Comparison of ENCODE assay signal across 8 mouse cellular contexts in the genomic region with DNA sequence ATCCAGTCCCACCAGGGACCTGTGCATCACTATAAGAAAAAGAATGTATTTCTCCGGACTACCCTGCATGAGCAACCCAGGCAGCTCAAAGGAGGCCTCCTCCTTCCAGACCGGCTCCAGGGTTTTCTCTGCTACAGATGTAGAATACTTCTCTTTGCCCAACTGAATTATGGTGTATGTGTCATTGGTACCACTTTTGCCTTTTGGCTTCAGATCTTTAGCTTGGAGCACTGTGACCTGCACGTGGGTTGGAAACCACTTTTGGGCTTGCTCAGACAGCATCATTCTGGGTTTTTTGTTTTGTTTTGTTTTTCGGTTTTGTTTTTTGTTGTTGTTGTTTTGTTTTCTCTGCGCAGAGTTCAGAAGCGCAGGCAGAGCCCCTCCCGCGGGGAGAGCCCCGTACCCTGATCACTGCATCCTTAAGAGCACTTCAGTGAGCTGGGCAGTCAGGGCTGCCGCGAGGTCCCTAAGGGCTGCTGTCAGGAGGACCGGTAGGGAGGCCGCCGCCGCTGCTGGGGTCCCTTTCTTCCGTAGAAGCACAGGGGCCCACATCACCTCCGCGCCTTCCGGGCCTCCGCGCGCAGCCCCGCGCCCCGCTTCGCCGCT. TPM values are rescaled to one million over a fixed set of nuclear protein-coding genes. Genes with fewer than 3 reads are reported as not detected.
A peak's percentile ranks its signal among the peaks of the same experiment; 100 is the strongest.
DNase-seq lines count a peak whose midpoint lies in the region; ATAC-seq lines count a peak whose summit lies in the region.

No protein-coding gene starts in this region.

- no peaks in the 10 kb centered on the region for H3K9me3 ChIP-seq in limb, embryonic 15.5 days
- H3K9me3 ChIP-seq in neural tube, embryonic 14.5 days (ENCODE audit: control insufficient read depth, low read length): no peaks in the 10 kb centered on the region

- peak overlapping the region; percentile 80 for H3K9ac ChIP-seq in limb, embryonic 15.5 days
- peak overlapping the region; percentile 88 for H3K9ac ChIP-seq in neural tube, embryonic 14.5 days (replicated peaks; ENCODE audit: low read depth, low read length)

- H3K4me2 ChIP-seq in limb, embryonic 15.5 days: peak overlapping the region; percentile 54
- peak overlapping the region; percentile 76 for H3K4me2 ChIP-seq in neural tube, embryonic 14.5 days (ENCODE audit: low read depth, low read length)

- peak overlapping the region; percentile 91 for H3K27ac ChIP-seq in limb, embryonic 15.5 days
- H3K27ac ChIP-seq in neural tube, embryonic 14.5 days (ENCODE audit: low read depth, low read length): peak overlapping the region; percentile 86

- no peaks in the 10 kb centered on the region for H3K36me3 ChIP-seq in limb, embryonic 15.5 days
- no peaks in the 10 kb centered on the region for H3K36me3 ChIP-seq in neural tube, embryonic 14.5 days (ENCODE audit: control insufficient read depth, insufficient read depth, low read length)

- peak; percentile 61 for ATAC-seq in limb, embryonic 15.5 days (ENCODE audit: insufficient number of reproducible peaks, low FRiP score, low TSS enrichment, low read depth)
- ATAC-seq in neural tube, embryonic 14.5 days (ENCODE audit: low read depth): peak; percentile 86

- peak overlapping the region; percentile 80 for H3K4me3 ChIP-seq in limb, embryonic 15.5 days
- H3K4me3 ChIP-seq in neural tube, embryonic 14.5 days (ENCODE audit: low read depth, low read length): peak overlapping the region; percentile 76

- no peaks in the 10 kb centered on the region for H3K27me3 ChIP-seq in limb, embryonic 15.5 days
- no peaks in the 10 kb centered on the region; the same call in 1 of the 2 replicates for H3K27me3 ChIP-seq in neural tube, embryonic 14.5 days (ENCODE audit: control insufficient read depth, insufficient read depth, low read length)

- peak; percentile 5 for DNase-seq in right cerebral cortex, postnatal 4 days
- no peak for DNase-seq in right cerebral cortex, adult 18-20 months
- peak; percentile 25 for DNase-seq in c-Kit-positive CD71-positive TER-119-positive erythroid progenitor cells, embryonic 14.5 days (ENCODE audit: low spot score)
- peak; percentile 10 for DNase-seq in heart, postnatal 4 days
- no peak for DNase-seq in gastrocnemius, postnatal 10 days
- no peak for DNase-seq in Muller cell, postnatal 12 days (ENCODE audit: inconsistent ontology term)

- H3K4me1 ChIP-seq in limb, embryonic 15.5 days: peaks cover 21% of the 10 kb centered on the region
- H3K4me1 ChIP-seq in neural tube, embryonic 14.5 days (ENCODE audit: control insufficient read depth, insufficient read depth, low read length): peaks cover 20% of the 10 kb centered on the region

- WGBS in limb, embryonic 15.5 days: 2% methylated on average over 27 of the region's 27 CpGs
- under 1% methylated on average over 24 of the region's 27 CpGs for WGBS in neural tube, embryonic 14.5 days

RNA-seq across cellular contexts. Expression of a gene that starts 0.6 kb away (rescaled TPM):
- 10 to 100 TPM; 13.1 TPM for total RNA-seq in heart, postnatal 4 days (2021)
- 4.9 and 6.2 TPM in 2 replicates for polyA plus RNA-seq in limb, embryonic 15.5 days (2015; fragmentation: Nextera tagmentation; extraction: Ambion mirVana)
- 11.9 and 18.3 TPM in 2 replicates for polyA plus RNA-seq in neural tube, embryonic 14.5 days (2014; fragmentation: Nextera tagmentation; extraction: Ambion mirVana)
- 10 to 100 TPM; 12.2 to 15.7 TPM for total RNA-seq in gastrocnemius, postnatal 10 days (2021)

Comparison
In these comparisons a context has a peak if more than half of its experiments do, and no peak if none do; other contexts are left out.
1. DNase-seq: peak in right cerebral cortex, postnatal 4 days (single experiment), c-Kit-positive CD71-positive TER-119-positive erythroid progenitor cells, embryonic 14.5 days (single experiment) and heart, postnatal 4 days (single experiment); none in right cerebral cortex, adult 18-20 months (single experiment), gastrocnemius, postnatal 10 days (single experiment) and Muller cell, postnatal 12 days (single experiment).